Mouse (Mus musculus) frontal cortex, postnatal 36 days (tissue): Measurements from ENCODE around the gene Atxn3.

Source experiments
- DNase-seq, 2 experiments: peaks; one replicate each; pipeline ENCODE4 v3.0.0; 2022; ENCODE audit warnings: low spot score in 2 of 2

Gene Atxn3

DNA sequence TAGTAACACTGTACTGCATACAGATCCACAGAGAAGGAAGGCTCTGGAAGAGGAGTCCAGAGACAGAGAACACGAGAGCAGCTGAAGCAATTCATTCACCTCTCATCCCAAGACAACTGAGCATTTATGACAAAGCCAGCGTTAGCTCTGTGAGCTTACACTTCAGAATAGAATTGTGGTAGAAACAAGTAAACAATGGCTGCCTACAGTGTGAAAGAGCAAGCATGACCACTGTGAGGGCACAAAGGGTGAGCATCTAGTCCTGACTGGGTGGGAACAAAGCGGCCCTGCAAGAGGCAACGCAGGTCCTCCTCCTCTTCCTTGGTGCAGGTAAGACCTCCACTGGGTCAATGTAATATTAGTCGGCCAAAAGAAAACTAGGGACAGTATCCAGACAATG lies 67.0 kb downstream of the Atxn3 start:
- DNase-seq, result no peak

DNA sequence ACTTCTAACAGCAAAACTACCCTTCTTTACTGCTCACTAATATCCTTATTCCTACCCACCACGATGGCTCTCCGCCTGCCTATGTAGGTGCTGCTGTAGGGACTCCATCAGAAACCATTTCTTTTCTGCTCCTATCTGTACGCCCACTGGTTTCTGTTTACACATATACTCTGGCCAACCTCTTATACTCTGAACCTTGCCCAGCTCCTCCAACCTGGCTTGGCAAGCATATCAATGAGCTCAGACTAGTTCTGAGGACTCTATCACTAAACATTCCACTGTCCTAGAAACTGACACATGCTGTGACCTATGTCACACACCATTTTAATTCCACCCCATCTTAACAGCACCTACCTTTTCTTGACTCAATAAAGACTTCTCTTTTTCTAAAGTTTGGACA lies 68.7 kb downstream of the Atxn3 start:
- DNase-seq, result no peak

DNA sequence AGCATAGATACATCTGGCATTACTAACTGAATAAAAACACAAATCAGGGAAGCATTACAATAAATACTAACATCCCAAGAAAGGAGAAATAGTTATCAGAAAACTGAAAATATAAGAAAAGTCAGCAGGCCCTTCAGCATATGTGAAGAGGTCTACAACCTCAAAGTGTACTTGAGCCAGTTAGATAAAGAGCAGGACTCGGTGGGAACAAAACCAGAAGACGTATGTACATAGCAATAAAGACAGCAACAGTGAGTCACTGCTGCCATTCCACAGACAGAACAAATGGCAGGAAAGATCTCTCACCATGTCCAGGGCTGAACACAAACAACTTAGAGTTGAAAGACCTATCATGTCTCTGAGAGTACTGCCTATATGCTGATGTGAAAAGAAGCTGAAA lies 69.7 kb downstream of the Atxn3 start:
- DNase-seq, result no peak

DNA sequence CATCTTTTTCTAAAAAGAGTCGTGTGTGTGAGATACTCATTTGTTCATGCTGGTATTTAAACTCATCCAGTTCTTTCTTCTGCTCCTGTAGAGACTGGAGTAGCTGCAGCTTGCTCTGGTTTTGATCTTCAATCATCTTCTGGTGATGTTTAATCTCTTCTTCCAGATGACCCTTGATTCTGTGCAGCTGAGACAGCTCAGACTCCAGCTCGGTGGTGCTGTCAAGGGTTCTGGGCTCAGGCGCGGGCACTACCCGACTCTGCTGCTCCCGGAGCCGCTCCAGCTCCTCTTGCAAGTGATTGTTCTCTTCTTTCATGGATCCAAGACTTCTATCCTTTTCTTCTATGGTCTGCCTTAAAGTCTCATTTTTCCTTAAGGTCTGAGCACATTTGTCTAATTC lies 73.1 kb downstream of the Atxn3 start:
- no peak for DNase-seq

DNA sequence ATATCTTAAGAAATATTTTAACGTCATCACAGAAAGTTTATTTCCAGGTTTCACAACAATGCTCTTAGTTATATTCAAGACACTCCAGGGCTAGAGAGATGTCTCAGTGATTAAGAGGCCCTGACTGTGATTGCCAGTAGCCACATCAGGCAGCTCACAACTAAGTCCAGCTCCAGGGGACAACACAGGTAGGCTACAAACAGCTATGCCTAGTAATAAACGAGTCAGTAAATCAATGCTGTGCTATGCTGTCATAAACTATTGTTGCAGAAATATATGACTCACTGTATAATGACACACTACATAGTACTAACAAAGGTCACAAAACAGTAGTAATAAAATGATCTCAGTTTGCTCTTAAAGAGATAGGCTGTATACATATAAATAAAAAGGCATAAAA lies 81.7 kb downstream of the Atxn3 start:
- no peak for DNase-seq

DNA sequence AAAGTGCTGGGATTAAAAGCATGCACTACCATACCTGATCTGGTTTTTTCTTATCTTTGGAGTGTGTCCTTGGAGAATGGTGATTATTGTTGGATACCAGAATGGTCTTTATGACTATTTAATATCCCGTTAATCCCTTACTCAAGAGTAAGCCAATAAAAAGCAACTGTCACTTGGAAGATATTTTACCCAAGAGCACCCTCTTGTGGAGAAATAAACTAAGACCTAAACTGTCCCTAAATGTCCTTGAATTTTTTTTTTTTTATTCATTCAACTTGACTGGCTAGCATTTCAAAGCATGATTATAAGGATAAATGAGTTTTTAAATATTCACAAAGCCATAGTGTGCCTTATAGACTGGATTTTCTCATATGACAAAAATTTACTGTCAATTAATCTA lies 82.9 kb downstream of the Atxn3 start:
- no peak for DNase-seq
